Mouse (Mus musculus): Measurements from ENCODE around the gene Smug1.

GRCm38 (mm10) chr15:103144176-103144575 lies 22.7 kb downstream of the Smug1 start:
- TF ChIP-seq CTCF (IDR thresholded peaks at IDR 0.05; ENCODE audit: low read depth) (no peak), EP300 (optimal IDR thresholded peaks at IDR 0.05) (no peak)

Data from stomach, postnatal 0 days (tissue).